Mouse (Mus musculus): ENCODE results near the gene Cdca5. TPM values are rescaled to one million over a fixed set of nuclear protein-coding genes. Genes with fewer than 3 reads are reported as not detected.

The Cdca5 gene
- polyA plus RNA-seq, 1 experiment: 33.0 TPM

GRCm38 (mm10) chr19:6047899-6048166, 37.0 kb upstream of the Cdca5 start:
- H3K27me3 ChIP-seq (ENCODE audit: control insufficient read depth, insufficient read depth, insufficient read length): no peaks in the 10 kb centered on the region
- H3K79me3 ChIP-seq (ENCODE audit: low read depth): peaks cover 14% of the 10 kb centered on the region
- H3ac ChIP-seq (ENCODE audit: control insufficient read depth, insufficient read length, low read depth): peak overlapping the region; percentile 71
- H3K36me3 ChIP-seq (ENCODE audit: control insufficient read depth, insufficient read depth): peaks cover 46% of the 10 kb centered on the region
- peaks cover 20% of the 10 kb centered on the region for H3K79me2 ChIP-seq (ENCODE audit: control insufficient read depth, insufficient read depth)
- no peak for TF ChIP-seq MYOD1 (IDR thresholded peaks at IDR 0.05; ENCODE audit: control insufficient read depth, insufficient read length, low read depth)
- TF ChIP-seq MAX (IDR thresholded peaks at IDR 0.05): no peak
- TF ChIP-seq USF1 (IDR thresholded peaks at IDR 0.05; ENCODE audit: low read depth): no peak
- TF ChIP-seq MYOG (IDR thresholded peaks at IDR 0.05; ENCODE audit: control insufficient read depth, extremely low read depth, insufficient read length): no peak
- TF ChIP-seq CEBPB (IDR thresholded peaks at IDR 0.05; ENCODE audit: low read depth): no peak
- no peak for TF ChIP-seq FOSL1 (IDR thresholded peaks at IDR 0.05; ENCODE audit: insufficient read depth, low read length, poor library complexity, severe bottlenecking)
- TF ChIP-seq CTCF (IDR thresholded peaks at IDR 0.05; ENCODE audit: control insufficient read depth, insufficient read depth, insufficient read length): no peak
- peak overlapping the region; percentile 87 for H3K4me3 ChIP-seq (ENCODE audit: insufficient read depth, poor library complexity, severe bottlenecking)

- Histone ChIP-seq H3K27me3 (ENCODE audit: control insufficient read depth, insufficient read depth, insufficient read length) (no peaks in the 10 kb centered on the region), H3ac (ENCODE audit: control insufficient read depth, insufficient read length, low read depth) (no peak overlapping the region), H3K36me3 (ENCODE audit: control insufficient read depth, insufficient read depth) (peaks cover 57% of the 10 kb centered on the region), H3K79me3 (ENCODE audit: low read depth) (peaks cover 14% of the 10 kb centered on the region), H3K79me2 (ENCODE audit: control insufficient read depth, insufficient read depth) (peaks cover 20% of the 10 kb centered on the region), H3K4me3 (ENCODE audit: insufficient read depth, poor library complexity, severe bottlenecking) (no peak overlapping the region)
- TF ChIP-seq MYOD1 (IDR thresholded peaks at IDR 0.05; ENCODE audit: control insufficient read depth, insufficient read length, low read depth) (no peak), MYOG (IDR thresholded peaks at IDR 0.05; ENCODE audit: control insufficient read depth, extremely low read depth, insufficient read length) (no peak), CEBPB (IDR thresholded peaks at IDR 0.05; ENCODE audit: low read depth) (no peak), USF1 (IDR thresholded peaks at IDR 0.05; ENCODE audit: low read depth) (no peak), CTCF (IDR thresholded peaks at IDR 0.05; ENCODE audit: control insufficient read depth, insufficient read depth, insufficient read length) (no peak), MAX (IDR thresholded peaks at IDR 0.05) (no peak), FOSL1 (IDR thresholded peaks at IDR 0.05; ENCODE audit: insufficient read depth, low read length, poor library complexity, severe bottlenecking) (no peak)
Observed at GRCm38 (mm10) chr19:6048681-6049410, 35.9 kb upstream of the Cdca5 start.

- H3K36me3 ChIP-seq (ENCODE audit: control insufficient read depth, insufficient read depth): peaks cover 72% of the 10 kb centered on the region
Observed at GRCm38 (mm10) chr19:6052516-6052915, 32.3 kb upstream of the Cdca5 start.

GRCm38 (mm10) chr19:6054296-6054695, 30.5 kb upstream of the Cdca5 start:
- no peaks in the 10 kb centered on the region for H3K27me3 ChIP-seq (ENCODE audit: control insufficient read depth, insufficient read depth, insufficient read length)
- peaks cover 36% of the 10 kb centered on the region for H3K79me3 ChIP-seq (ENCODE audit: low read depth)
- H3ac ChIP-seq (ENCODE audit: control insufficient read depth, insufficient read length, low read depth): no peak overlapping the region
- no peak for TF ChIP-seq CTCF (IDR thresholded peaks at IDR 0.05; ENCODE audit: control insufficient read depth, insufficient read depth, insufficient read length)
- TF ChIP-seq FOSL1 (IDR thresholded peaks at IDR 0.05; ENCODE audit: insufficient read depth, low read length, poor library complexity, severe bottlenecking): no peak
- no peak for TF ChIP-seq MYOD1 (IDR thresholded peaks at IDR 0.05; ENCODE audit: control insufficient read depth, insufficient read length, low read depth)
- no peak for TF ChIP-seq MAX (IDR thresholded peaks at IDR 0.05)
- no peak for TF ChIP-seq USF1 (IDR thresholded peaks at IDR 0.05; ENCODE audit: low read depth)
- peaks cover 70% of the 10 kb centered on the region for H3K36me3 ChIP-seq (ENCODE audit: control insufficient read depth, insufficient read depth)
- no peak overlapping the region for H3K4me3 ChIP-seq (ENCODE audit: insufficient read depth, poor library complexity, severe bottlenecking)
- peaks cover 52% of the 10 kb centered on the region for H3K79me2 ChIP-seq (ENCODE audit: control insufficient read depth, insufficient read depth)

More at GRCm38 (mm10) chr19:6052516-6052915, 32.3 kb upstream of the Cdca5 start:
- H3K79me3 ChIP-seq (ENCODE audit: low read depth): peaks cover 32% of the 10 kb centered on the region
- H3K4me3 ChIP-seq (ENCODE audit: insufficient read depth, poor library complexity, severe bottlenecking): no peak overlapping the region
- H3K79me2 ChIP-seq (ENCODE audit: control insufficient read depth, insufficient read depth): peaks cover 48% of the 10 kb centered on the region
- no peak overlapping the region for H3ac ChIP-seq (ENCODE audit: control insufficient read depth, insufficient read length, low read depth)
- no peaks in the 10 kb centered on the region for H3K27me3 ChIP-seq (ENCODE audit: control insufficient read depth, insufficient read depth, insufficient read length)
- TF ChIP-seq MAX (IDR thresholded peaks at IDR 0.05): no peak
- no peak for TF ChIP-seq CTCF (IDR thresholded peaks at IDR 0.05; ENCODE audit: control insufficient read depth, insufficient read depth, insufficient read length)
- TF ChIP-seq USF1 (IDR thresholded peaks at IDR 0.05; ENCODE audit: low read depth): no peak
- TF ChIP-seq FOSL1 (IDR thresholded peaks at IDR 0.05; ENCODE audit: insufficient read depth, low read length, poor library complexity, severe bottlenecking): no peak
- TF ChIP-seq MYOD1 (IDR thresholded peaks at IDR 0.05; ENCODE audit: control insufficient read depth, insufficient read length, low read depth): no peak
- no peak for TF ChIP-seq MYOG (IDR thresholded peaks at IDR 0.05; ENCODE audit: control insufficient read depth, extremely low read depth, insufficient read length)
- no peak for TF ChIP-seq CEBPB (IDR thresholded peaks at IDR 0.05; ENCODE audit: low read depth)

- TF ChIP-seq USF1 (IDR thresholded peaks at IDR 0.05; ENCODE audit: low read depth) (no peak), MAX (IDR thresholded peaks at IDR 0.05) (no peak), CEBPB (IDR thresholded peaks at IDR 0.05; ENCODE audit: low read depth) (no peak), MYOD1 (IDR thresholded peaks at IDR 0.05; ENCODE audit: control insufficient read depth, insufficient read length, low read depth) (no peak), FOSL1 (IDR thresholded peaks at IDR 0.05; ENCODE audit: insufficient read depth, low read length, poor library complexity, severe bottlenecking) (no peak)
- H3K36me3 ChIP-seq (ENCODE audit: control insufficient read depth, insufficient read depth): peaks cover 46% of the 10 kb centered on the region
Observed at GRCm38 (mm10) chr19:6056696-6057095, 28.1 kb upstream of the Cdca5 start.

More at GRCm38 (mm10) chr19:6056696-6057095, 28.1 kb upstream of the Cdca5 start:
- Histone ChIP-seq H3K79me3 (ENCODE audit: low read depth) (peaks cover 38% of the 10 kb centered on the region), H3K4me3 (ENCODE audit: insufficient read depth, poor library complexity, severe bottlenecking) (peak overlapping the region; percentile 98), H3ac (ENCODE audit: control insufficient read depth, insufficient read length, low read depth) (no peak overlapping the region), H3K79me2 (ENCODE audit: control insufficient read depth, insufficient read depth) (peaks cover 60% of the 10 kb centered on the region), H3K27me3 (ENCODE audit: control insufficient read depth, insufficient read depth, insufficient read length) (no peaks in the 10 kb centered on the region)

All from C2C12 (cell line).